Mouse (Mus musculus): Measurements from ENCODE around the gene Anxa9. TPM values are rescaled to one million over a fixed set of nuclear protein-coding genes. Genes with fewer than 3 reads are reported as not detected.
"Not testable (repeated sequence)": the region's sequence is repeated elsewhere in the genome, so short reads cannot be mapped to it uniquely, and the experiment has no call there.

Anxa9 gene
- 0.18 and 0.28 TPM in 2 replicates for polyA plus RNA-seq (2014; fragmentation: Nextera tagmentation; extraction: Ambion mirVana)

DNA sequence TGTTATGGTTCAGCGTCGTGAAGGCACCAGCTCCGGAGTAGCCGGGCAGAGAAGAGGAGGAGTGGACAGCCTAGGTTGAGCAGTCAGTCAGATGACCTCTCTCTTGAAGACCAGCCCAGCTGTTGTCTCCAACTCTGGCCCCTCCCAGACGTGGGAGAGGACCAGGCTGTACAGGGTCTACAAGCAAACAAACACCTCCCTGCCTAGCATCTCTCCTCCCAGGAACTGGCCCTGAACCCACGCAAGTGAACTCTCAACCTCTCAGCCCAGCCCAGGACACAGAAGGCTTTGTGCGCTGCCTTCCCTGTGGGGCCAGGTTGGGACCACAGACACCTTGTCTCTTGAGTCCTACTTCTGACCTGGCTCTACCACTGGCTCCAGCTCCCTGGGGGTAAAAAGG, at the start of gene Anxa9:
TSS of gene Anxa9 (minus strand) at position 77 of the 400 bp plus-strand sequence.
- no peaks in the 10 kb centered on the region for H3K9me3 ChIP-seq (ENCODE audit: control insufficient read depth, low read length)

GRCm38 (mm10) chr3:95355911-95356544, 49.1 kb upstream of the Anxa9 start:
- H3K36me3 ChIP-seq (ENCODE audit: control insufficient read depth, insufficient read depth, low read length); H3K9ac ChIP-seq (replicated peaks; ENCODE audit: low read depth, low read length); H3K27ac ChIP-seq (ENCODE audit: low read depth, low read length); ATAC-seq (ENCODE audit: low read depth); H3K27me3 ChIP-seq (ENCODE audit: control insufficient read depth, insufficient read depth, low read length); H3K9me3 ChIP-seq (ENCODE audit: control insufficient read depth, low read length); H3K4me1 ChIP-seq (ENCODE audit: control insufficient read depth, insufficient read depth, low read length): not testable (repeated sequence)
- WGBS, result 31% methylated on average over 9 of the region's 19 CpGs
- Histone ChIP-seq H3K4me2 (ENCODE audit: low read depth, low read length) (peak overlapping the region; percentile 35; the same call in 1 of the 2 replicates), H3K4me3 (ENCODE audit: low read depth, low read length) (peak overlapping the region; percentile 40)

More for the DNA sequence above, at the start of gene Anxa9:
- Histone ChIP-seq H3K36me3 (ENCODE audit: control insufficient read depth, insufficient read depth, low read length) (no peaks in the 10 kb centered on the region), H3K4me3 (ENCODE audit: low read depth, low read length) (no peak within 1 kb of the TSS), H3K4me1 (ENCODE audit: control insufficient read depth, insufficient read depth, low read length) (no peaks in the 10 kb centered on the region), H3K9ac (replicated peaks; ENCODE audit: low read depth, low read length) (no peak within 1 kb of the TSS), H3K4me2 (ENCODE audit: low read depth, low read length) (no peak within 1 kb of the TSS), H3K27me3 (ENCODE audit: control insufficient read depth, insufficient read depth, low read length) (no peaks in the 10 kb centered on the region), H3K27ac (ENCODE audit: low read depth, low read length) (no peak within 1 kb of the TSS)
- 82% methylated on average over 7 of the region's 7 CpGs for WGBS
- no peak for ATAC-seq (ENCODE audit: low read depth)

DNA sequence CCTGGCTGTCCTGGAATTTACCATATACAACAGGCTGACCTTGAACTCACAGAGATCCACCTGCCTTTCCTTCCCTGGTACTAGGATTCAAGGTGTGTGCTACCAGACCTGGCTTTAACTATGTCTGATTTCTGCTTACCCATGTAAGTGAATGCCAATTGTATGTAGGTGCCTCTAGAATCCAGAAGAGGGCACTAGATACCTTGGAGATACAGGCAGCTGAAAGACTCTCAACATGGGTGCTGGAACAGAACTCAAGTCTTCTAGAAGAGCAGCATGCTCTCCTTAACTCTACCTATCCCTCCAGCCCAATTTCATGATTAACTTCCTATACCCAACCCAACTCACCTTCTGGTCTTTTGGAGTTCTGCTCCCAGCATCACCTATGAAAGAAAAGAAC, 42.5 kb upstream of the Anxa9 start:
- Histone ChIP-seq H3K4me1 (ENCODE audit: control insufficient read depth, insufficient read depth, low read length) (no peaks in the 10 kb centered on the region), H3K27me3 (ENCODE audit: control insufficient read depth, insufficient read depth, low read length) (no peaks in the 10 kb centered on the region), H3K4me2 (ENCODE audit: low read depth, low read length) (no peak overlapping the region), H3K36me3 (ENCODE audit: control insufficient read depth, insufficient read depth, low read length) (peaks cover 49% of the 10 kb centered on the region), H3K27ac (ENCODE audit: low read depth, low read length) (no peak overlapping the region), H3K9ac (replicated peaks; ENCODE audit: low read depth, low read length) (no peak overlapping the region), H3K4me3 (ENCODE audit: low read depth, low read length) (no peak overlapping the region), H3K9me3 (ENCODE audit: control insufficient read depth, low read length) (no peaks in the 10 kb centered on the region)
- no peak for ATAC-seq (ENCODE audit: low read depth)

DNA sequence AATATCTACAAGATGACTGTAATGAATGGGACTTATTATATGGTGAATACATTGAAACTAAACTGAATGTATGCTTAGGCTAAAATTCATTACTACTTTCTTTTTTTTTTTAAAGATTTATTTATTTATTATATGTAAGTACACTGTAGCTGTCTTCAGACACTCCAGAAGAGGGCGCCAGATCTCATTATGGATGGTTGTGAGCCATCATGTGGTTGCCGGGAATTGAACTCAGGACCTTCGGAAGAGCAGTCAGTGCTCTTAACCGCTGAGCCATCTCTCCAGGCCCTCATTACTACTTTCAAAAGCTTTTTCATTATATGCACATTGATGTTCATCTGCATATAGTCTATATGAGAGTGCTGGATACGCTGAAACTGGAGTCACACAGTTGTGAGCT, 41.4 kb upstream of the Anxa9 start:
- not testable (repeated sequence) for H3K27ac ChIP-seq (ENCODE audit: low read depth, low read length); H3K4me1 ChIP-seq (ENCODE audit: control insufficient read depth, insufficient read depth, low read length); H3K9me3 ChIP-seq (ENCODE audit: control insufficient read depth, low read length); ATAC-seq (ENCODE audit: low read depth); H3K27me3 ChIP-seq (ENCODE audit: control insufficient read depth, insufficient read depth, low read length); H3K4me3 ChIP-seq (ENCODE audit: low read depth, low read length); H3K9ac ChIP-seq (replicated peaks; ENCODE audit: low read depth, low read length); H3K4me2 ChIP-seq (ENCODE audit: low read depth, low read length)
- peaks cover 45% of the 10 kb centered on the region for H3K36me3 ChIP-seq (ENCODE audit: control insufficient read depth, insufficient read depth, low read length)
- 96% methylated on average over 4 of the region's 5 CpGs for WGBS

GRCm38 (mm10) chr3:95346454-95346853, 39.5 kb upstream of the Anxa9 start:
- no peak overlapping the region for H3K4me3 ChIP-seq (ENCODE audit: low read depth, low read length)
- peaks cover 54% of the 10 kb centered on the region for H3K36me3 ChIP-seq (ENCODE audit: control insufficient read depth, insufficient read depth, low read length)
- no peak overlapping the region for H3K9ac ChIP-seq (replicated peaks; ENCODE audit: low read depth, low read length)
- no peaks in the 10 kb centered on the region for H3K4me1 ChIP-seq (ENCODE audit: control insufficient read depth, insufficient read depth, low read length)
- no peaks in the 10 kb centered on the region for H3K9me3 ChIP-seq (ENCODE audit: control insufficient read depth, low read length)
- H3K27me3 ChIP-seq (ENCODE audit: control insufficient read depth, insufficient read depth, low read length), result no peaks in the 10 kb centered on the region
- no peak overlapping the region for H3K27ac ChIP-seq (ENCODE audit: low read depth, low read length)
- no peak for ATAC-seq (ENCODE audit: low read depth)
- 93% methylated on average over 7 of the region's 7 CpGs for WGBS
- H3K4me2 ChIP-seq (ENCODE audit: low read depth, low read length), result no peak overlapping the region

DNA sequence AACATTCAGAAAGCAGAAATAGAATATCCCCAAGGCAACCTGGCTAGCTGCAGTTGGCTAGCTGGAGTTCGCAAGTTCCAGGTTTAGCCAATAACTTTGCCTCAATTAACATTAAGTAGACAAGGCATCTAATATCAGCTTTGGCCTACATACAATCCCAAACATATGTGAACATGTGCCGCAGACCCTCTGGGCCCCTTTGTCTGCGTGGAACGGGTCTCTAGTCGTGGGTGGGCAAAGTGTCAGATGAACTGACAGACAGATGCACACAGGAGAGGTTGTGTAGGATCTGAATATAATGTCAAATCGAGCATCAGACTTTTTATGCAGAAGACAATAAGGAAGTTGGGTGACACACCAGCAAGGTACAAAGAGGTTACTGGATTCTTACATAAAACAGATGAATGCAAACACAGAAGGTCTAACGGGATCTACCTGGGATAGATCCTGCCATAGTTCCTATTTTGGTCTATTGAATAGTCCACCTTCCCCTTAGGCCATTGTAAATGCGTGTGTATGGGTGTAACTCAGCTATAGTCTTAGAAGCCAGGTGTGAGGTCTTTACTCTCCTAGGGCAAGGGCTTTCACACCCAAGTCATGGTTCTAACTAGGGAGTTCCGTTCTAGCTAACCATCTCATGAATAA, 36.5 kb upstream of the Anxa9 start:
- not testable (repeated sequence) for H3K27ac ChIP-seq (ENCODE audit: low read depth, low read length); ATAC-seq (ENCODE audit: low read depth); H3K9ac ChIP-seq (replicated peaks; ENCODE audit: low read depth, low read length); H3K4me3 ChIP-seq (ENCODE audit: low read depth, low read length); H3K9me3 ChIP-seq (ENCODE audit: control insufficient read depth, low read length); H3K4me1 ChIP-seq (ENCODE audit: control insufficient read depth, insufficient read depth, low read length); H3K27me3 ChIP-seq (ENCODE audit: control insufficient read depth, insufficient read depth, low read length); H3K4me2 ChIP-seq (ENCODE audit: low read depth, low read length)
- H3K36me3 ChIP-seq (ENCODE audit: control insufficient read depth, insufficient read depth, low read length), result peaks cover 69% of the 10 kb centered on the region
- 96% methylated on average over 9 of the region's 9 CpGs for WGBS

DNA sequence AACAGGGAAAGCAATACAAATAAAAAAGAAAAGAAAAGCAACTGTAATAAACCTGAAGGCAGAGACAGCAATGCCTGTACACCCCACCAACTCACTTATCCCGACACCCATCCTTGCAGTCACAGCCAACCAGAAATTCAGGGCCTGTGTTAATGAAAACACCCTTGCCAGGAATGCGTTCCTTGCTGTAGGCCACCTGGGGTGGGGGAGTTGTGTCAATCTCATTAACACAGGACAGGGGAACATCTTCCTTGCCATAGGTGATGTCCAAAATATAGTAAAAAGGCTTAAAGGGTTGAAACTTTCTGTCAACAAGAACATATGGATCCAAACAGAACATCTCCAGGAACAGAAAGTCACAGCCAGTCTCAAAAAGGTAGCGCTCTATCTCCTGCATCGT, 31.3 kb upstream of the Anxa9 start:
- H3K27ac ChIP-seq (ENCODE audit: low read depth, low read length), result no peak overlapping the region
- no peaks in the 10 kb centered on the region for H3K9me3 ChIP-seq (ENCODE audit: control insufficient read depth, low read length)
- no peak overlapping the region for H3K4me2 ChIP-seq (ENCODE audit: low read depth, low read length)
- H3K36me3 ChIP-seq (ENCODE audit: control insufficient read depth, insufficient read depth, low read length), result peaks cover 83% of the 10 kb centered on the region
- WGBS, result 93% methylated on average over 4 of the region's 4 CpGs
- H3K27me3 ChIP-seq (ENCODE audit: control insufficient read depth, insufficient read depth, low read length), result no peaks in the 10 kb centered on the region
- H3K9ac ChIP-seq (replicated peaks; ENCODE audit: low read depth, low read length), result no peak overlapping the region
- no peak overlapping the region for H3K4me3 ChIP-seq (ENCODE audit: low read depth, low read length)
- no peaks in the 10 kb centered on the region for H3K4me1 ChIP-seq (ENCODE audit: control insufficient read depth, insufficient read depth, low read length)
- no peak for ATAC-seq (ENCODE audit: low read depth)

GRCm38 (mm10) chr3:95337345-95337744, 30.4 kb upstream of the Anxa9 start:
- Histone ChIP-seq H3K9me3 (ENCODE audit: control insufficient read depth, low read length) (no peaks in the 10 kb centered on the region), H3K4me3 (ENCODE audit: low read depth, low read length) (no peak overlapping the region), H3K4me1 (ENCODE audit: control insufficient read depth, insufficient read depth, low read length) (no peaks in the 10 kb centered on the region), H3K36me3 (ENCODE audit: control insufficient read depth, insufficient read depth, low read length) (peaks cover 76% of the 10 kb centered on the region), H3K27ac (ENCODE audit: low read depth, low read length) (no peak overlapping the region), H3K27me3 (ENCODE audit: control insufficient read depth, insufficient read depth, low read length) (no peaks in the 10 kb centered on the region), H3K4me2 (ENCODE audit: low read depth, low read length) (no peak overlapping the region), H3K9ac (replicated peaks; ENCODE audit: low read depth, low read length) (no peak overlapping the region)
- WGBS, result 99% methylated on average over 4 of the region's 4 CpGs
- ATAC-seq (ENCODE audit: low read depth), result no peak

DNA sequence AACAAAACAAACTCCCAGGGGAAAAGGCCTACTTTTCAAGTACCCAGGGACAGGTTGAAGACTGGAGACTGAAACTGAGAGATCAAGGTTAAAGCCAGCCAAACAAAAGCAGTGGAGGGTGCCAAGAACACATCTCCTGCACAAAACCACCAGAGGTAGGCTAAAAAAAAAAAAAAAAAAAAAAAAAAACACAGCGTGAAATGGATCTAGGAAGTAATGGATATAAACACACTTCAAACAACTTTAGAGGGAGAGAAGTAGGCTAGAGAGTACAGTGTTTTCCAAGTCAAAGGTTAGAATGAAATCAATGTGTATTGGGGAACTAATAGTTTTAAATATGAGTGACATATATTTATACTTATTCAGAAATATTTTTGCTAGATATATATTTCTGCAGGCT, 24.6 kb upstream of the Anxa9 start:
- Histone ChIP-seq H3K27ac (ENCODE audit: low read depth, low read length) (no peak overlapping the region), H3K9ac (replicated peaks; ENCODE audit: low read depth, low read length) (no peak overlapping the region), H3K36me3 (ENCODE audit: control insufficient read depth, insufficient read depth, low read length) (peaks cover 54% of the 10 kb centered on the region), H3K27me3 (ENCODE audit: control insufficient read depth, insufficient read depth, low read length) (no peaks in the 10 kb centered on the region), H3K4me2 (ENCODE audit: low read depth, low read length) (no peak overlapping the region), H3K4me3 (ENCODE audit: low read depth, low read length) (no peak overlapping the region), H3K4me1 (ENCODE audit: control insufficient read depth, insufficient read depth, low read length) (no peaks in the 10 kb centered on the region), H3K9me3 (ENCODE audit: control insufficient read depth, low read length) (no peaks in the 10 kb centered on the region)
- WGBS, result 91% methylated on average over 1 of the region's 1 CpGs
- no peak for ATAC-seq (ENCODE audit: low read depth)

Measured in neural tube, embryonic 14.5 days (tissue).